Mouse (Mus musculus) liver, embryonic 14.5 days (tissue): ENCODE measurements at regions not wholly inside any gene's neighbourhood (a gene's known extent, or its start where the extent isn't known, plus 50 kb on each side); places are given as distances from the start of the nearest gene placed in this dataset.

Experiments
- CTCF ChIP-seq: IDR thresholded peaks from 2 replicates; pipeline ENCODE4 v1.5.1; 2016; ENCODE audit warnings: antibody characterized with exemption, low read depth, control low read depth
- EP300 ChIP-seq: IDR thresholded peaks from 2 replicates; pipeline ENCODE4 v1.6.1; 2016; ENCODE audit warnings: antibody characterized with exemption, low read depth

GRCm38 (mm10) chr14:37440874-37441273 is 305.8 kb upstream of the Ghitm start:
- TF ChIP-seq CTCF (no peak), EP300 (no peak)
